Mouse (Mus musculus): ENCODE results near the gene Hnrnpl.

- TF ChIP-seq POLR2A (IDR thresholded peaks at IDR 0.05; ENCODE audit: borderline replicate concordance, low read depth, low read length) (no peak), CTCF (IDR thresholded peaks at IDR 0.05; ENCODE audit: low read depth, low read length) (no peak)
Observed at GRCm38 (mm10) chr7:28829821-28830220, 21.5 kb downstream of the Hnrnpl start.

Measured in bone marrow macrophage, adult 2 months (primary cell).